Mouse (Mus musculus) forebrain, embryonic 11.5 days (tissue): ENCODE measurements around the gene Mgarp. TPM values are rescaled to one million over a fixed set of nuclear protein-coding genes. Genes with fewer than 3 reads are reported as not detected.

ENCODE experiments used
- ATAC-seq: fragments of 200-750 bp; cut with Nextera tagmentation; replicated peaks from 2 replicates; pipeline ENCODE4 v1.8.0; 2017; ENCODE audit warnings: moderate TSS enrichment; ENCODE audit not compliant: low FRiP score
- DNase-seq: peaks from one replicate; pipeline ENCODE4 v3.0.0-alpha.2; 2017; ENCODE audit warnings: low spot score
- H3K27ac ChIP-seq: fragments of 300-500 bp; sonication (generic); 2 replicates; pipeline ENCODE4 v1.5.1; 2014; ENCODE audit warnings: low read depth, low read length
- H3K27me3 ChIP-seq: fragments of 300-500 bp; sonication (generic); 2 replicates; pipeline ENCODE4 v1.6.1; 2014; ENCODE audit warnings: mild to moderate bottlenecking, low read length, mixed read lengths; ENCODE audit not compliant: control insufficient read depth, insufficient read depth
- H3K36me3 ChIP-seq: fragments of 300-500 bp; sonication (generic); 2 replicates; pipeline ENCODE4 v1.6.1; 2014; ENCODE audit warnings: mild to moderate bottlenecking, low read length, moderate library complexity, mixed read lengths; ENCODE audit not compliant: control insufficient read depth, insufficient read depth
- H3K4me1 ChIP-seq: fragments of 300-500 bp; sonication (generic); replicated peaks from 2 replicates; pipeline ENCODE4 v1.6.1; 2014; ENCODE audit warnings: low read length, mixed read lengths; ENCODE audit not compliant: control insufficient read depth, insufficient read depth
- H3K4me2 ChIP-seq: fragments of 300-500 bp; sonication (generic); 2 replicates; pipeline ENCODE4 v1.6.1; 2014; ENCODE audit warnings: low read depth, mild to moderate bottlenecking, low read length, moderate library complexity, mixed read lengths; ENCODE audit not compliant: severe bottlenecking
- H3K4me3 ChIP-seq: fragments of 300-500 bp; sonication (generic); 2 replicates; pipeline ENCODE4 v1.5.1; 2014; ENCODE audit warnings: low read depth, low read length
- H3K9ac ChIP-seq: fragments of 300-500 bp; sonication (generic); 2 replicates; pipeline ENCODE4 v1.6.1; 2014; ENCODE audit warnings: low read length
- H3K9me3 ChIP-seq: fragments of 300-500 bp; sonication (generic); 2 replicates; pipeline ENCODE4 v1.6.1; 2016; ENCODE audit warnings: low read length, mixed read lengths; ENCODE audit not compliant: control insufficient read depth
- WGBS: fragments of 180-500 bp; shearing (Covaris S2); extraction: QIAGEN DNeasy Blood & Tissue Kit; methylation state at CpG from one replicate; pipeline ENCODE4 v1.1.7; 2014; 5-methylcytosine and 5-hydroxymethylcytosine counted together
- polyA plus RNA-seq: library from polyadenylated mRNA; unstranded; fragments of >200 nt; fragmentation: Nextera tagmentation; extraction: Ambion mirVana; gene quantifications from 2 replicates; pipeline ENCODE4 v1.2.1, GENCODE M21; 2014

The Mgarp gene
- polyA plus RNA-seq, 1 experiment from 2014 or later: 5.2 TPM

DNA sequence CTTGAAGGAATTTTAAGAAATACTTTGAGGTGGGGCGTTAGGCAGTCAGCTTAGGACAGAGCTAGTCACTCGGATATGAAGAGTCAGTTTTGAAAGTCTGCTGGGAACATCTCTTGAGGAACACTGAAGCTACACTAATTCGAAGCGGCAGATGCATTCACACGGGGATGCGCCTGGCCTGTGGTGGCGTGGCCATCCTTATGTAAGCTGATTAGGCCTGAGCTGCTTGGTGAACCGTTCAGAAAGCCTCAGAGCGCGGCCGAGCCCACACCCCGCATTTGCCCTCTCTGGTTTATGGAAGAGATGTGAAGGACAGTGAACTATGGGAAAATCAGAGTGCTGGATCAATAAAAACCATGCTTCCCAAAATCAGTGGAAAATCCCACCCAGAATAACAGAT lies 13.1 kb downstream of the Mgarp start:
- Histone ChIP-seq H3K4me1 (no peaks in the 10 kb centered on the region; the same call in 1 of the 2 replicates), H3K27ac (no peak overlapping the region), H3K27me3 (no peaks in the 10 kb centered on the region), H3K36me3 (no peaks in the 10 kb centered on the region), H3K9ac (no peak overlapping the region), H3K9me3 (no peaks in the 10 kb centered on the region), H3K4me3 (no peak overlapping the region), H3K4me2 (no peak overlapping the region)
- WGBS: 35% methylated on average over 12 of the region's 12 CpGs
- DNase-seq (no peak), ATAC-seq (no peak)

DNA sequence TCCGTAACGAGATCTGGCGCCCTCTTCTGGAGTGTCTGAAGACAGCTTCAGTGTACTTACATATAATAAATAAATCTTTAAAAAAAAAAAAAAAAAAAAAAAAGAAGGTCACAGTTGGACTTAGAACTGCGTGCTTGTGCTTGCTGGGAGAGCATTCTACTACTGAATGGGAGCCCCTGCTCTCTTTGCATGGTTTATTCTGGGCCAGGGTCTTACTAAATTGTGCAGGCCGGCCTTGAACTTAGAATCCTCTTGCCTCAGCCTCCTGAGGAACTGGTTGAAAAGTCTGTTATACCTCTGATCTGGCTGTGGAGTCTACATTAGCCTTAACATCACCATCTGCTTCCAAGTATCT lies 15.9 kb downstream of the Mgarp start:
- H3K4me3 ChIP-seq: no peak overlapping the region
- no peak for ATAC-seq

DNA sequence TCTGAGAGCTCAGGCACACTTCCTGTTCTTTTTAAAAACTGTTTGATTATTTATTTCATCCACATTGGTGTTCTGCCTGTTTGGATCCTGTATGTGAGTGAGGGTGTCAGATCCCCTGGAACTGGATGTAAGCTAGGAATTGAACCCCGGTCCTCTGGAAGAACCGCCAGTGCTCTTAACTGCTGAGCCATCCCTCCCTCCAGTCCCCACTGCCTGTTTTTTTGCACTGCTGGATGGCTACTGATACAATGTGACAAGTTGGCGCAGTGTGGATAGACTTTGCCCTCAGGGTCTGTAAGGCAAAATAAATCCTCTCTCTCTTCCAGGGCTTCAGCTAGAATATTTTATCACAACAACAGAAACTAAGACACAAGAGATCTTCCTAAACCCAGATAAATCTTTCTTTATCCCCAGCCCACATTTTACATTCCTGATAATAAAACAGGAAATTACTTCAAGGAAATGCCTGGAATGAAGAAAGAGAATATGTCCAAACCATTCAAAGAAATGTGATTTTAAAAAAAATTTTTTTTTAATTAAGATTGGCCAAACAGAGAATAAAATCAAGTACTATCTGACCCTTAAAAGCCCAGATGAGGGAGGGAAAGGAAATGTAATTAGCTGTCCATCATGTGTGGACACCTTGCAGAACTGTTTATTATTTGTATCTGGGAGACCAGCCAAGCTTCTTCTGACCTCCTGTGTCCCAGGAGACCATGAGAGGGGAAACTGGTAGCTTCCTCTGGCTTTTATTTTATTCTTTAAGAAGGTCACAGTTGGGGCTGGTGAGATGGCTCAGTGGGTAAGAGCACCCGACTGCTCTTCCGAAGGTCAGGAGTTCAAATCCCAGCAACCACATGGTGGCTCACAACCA lies 16.5 kb downstream of the Mgarp start:
- ATAC-seq: no peak
- no peaks in the 10 kb centered on the region for H3K27me3 ChIP-seq
- WGBS: 89% methylated on average over 5 of the region's 5 CpGs
- H3K9ac ChIP-seq: no peak overlapping the region
- H3K27ac ChIP-seq: no peak overlapping the region
- no peaks in the 10 kb centered on the region for H3K9me3 ChIP-seq
- DNase-seq: no peak
- no peak overlapping the region for H3K4me2 ChIP-seq
- no peaks in the 10 kb centered on the region for H3K36me3 ChIP-seq
- H3K4me3 ChIP-seq: no peak overlapping the region
- 0 out of 2 replicates have a peak, but pooled peaks cover 2% of the 10 kb centered on the region for H3K4me1 ChIP-seq

More for the DNA sequence above, 15.9 kb downstream of the Mgarp start:
- DNase-seq: no peak
- no peaks in the 10 kb centered on the region for H3K27me3 ChIP-seq
- no peak overlapping the region for H3K9ac ChIP-seq
- WGBS: 66% methylated on average over 2 of the region's 5 CpGs
- H3K9me3 ChIP-seq: no peaks in the 10 kb centered on the region
- H3K36me3 ChIP-seq: no peaks in the 10 kb centered on the region
- no peak overlapping the region for H3K4me2 ChIP-seq
- H3K27ac ChIP-seq: no peak overlapping the region
- 0 out of 2 replicates have a peak, but pooled peaks cover 2% of the 10 kb centered on the region for H3K4me1 ChIP-seq

DNA sequence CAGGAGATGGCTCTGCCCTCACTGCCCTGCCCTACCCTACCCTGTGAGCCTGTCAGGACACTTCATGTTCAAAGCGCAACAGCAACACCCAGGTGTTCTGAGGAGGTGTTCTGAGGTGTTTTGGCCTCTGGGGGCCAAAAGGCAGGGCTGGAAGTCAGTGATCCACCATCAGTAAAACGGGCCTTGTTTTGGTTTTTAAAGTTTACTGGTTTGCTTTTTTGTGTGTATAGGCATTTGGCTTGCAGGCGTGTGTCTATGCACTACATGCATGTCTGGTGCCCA lies 17.9 kb downstream of the Mgarp start:
- Histone ChIP-seq H3K9ac (0 out of 2 replicates have a peak overlapping the region, but pooled peaks have one; percentile 24), H3K9me3 (no peaks in the 10 kb centered on the region), H3K27me3 (no peaks in the 10 kb centered on the region), H3K4me1 (0 out of 2 replicates have a peak, but pooled peaks cover 2% of the 10 kb centered on the region), H3K36me3 (no peaks in the 10 kb centered on the region), H3K4me3 (no peak overlapping the region), H3K27ac (no peak overlapping the region), H3K4me2 (no peak overlapping the region; the same call in 1 of the 2 replicates)
- ATAC-seq (no peak), DNase-seq (no peak)
- WGBS: 89% methylated on average over 3 of the region's 3 CpGs

DNA sequence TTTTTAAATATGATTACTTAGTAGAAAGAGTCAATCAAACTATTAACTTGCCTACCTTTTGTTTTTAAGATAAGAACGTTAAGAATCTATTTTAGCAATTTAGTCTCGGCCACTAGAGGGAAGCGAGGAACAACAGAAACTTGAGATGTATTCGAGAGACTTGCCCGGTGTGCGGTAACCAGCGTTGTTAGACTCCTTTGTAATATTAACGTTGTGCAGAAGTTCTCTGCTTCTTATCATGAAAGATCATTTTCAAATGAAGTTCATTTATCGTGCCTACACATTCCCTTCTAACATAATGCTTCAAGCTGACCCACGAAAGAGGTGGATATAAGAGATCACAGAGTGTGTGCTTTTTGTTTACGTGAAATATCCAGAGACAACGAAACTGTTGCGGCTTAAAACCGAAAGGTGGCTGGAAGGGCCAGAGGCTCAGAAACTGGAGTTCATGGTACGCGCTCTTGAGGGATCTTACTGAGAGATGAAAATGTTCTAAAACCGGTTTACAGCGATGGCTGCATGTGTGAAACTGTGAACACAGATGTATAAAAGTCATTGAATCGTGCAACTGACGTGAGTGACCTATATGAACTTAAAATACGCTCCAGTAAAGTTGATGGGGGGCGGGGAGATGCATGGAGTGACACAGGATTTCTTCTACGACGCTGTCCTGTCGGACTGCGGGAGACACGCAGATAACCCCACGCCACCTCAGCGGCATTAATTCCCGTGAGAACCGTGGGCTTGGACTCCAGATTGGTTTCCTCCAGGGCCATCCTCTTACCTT lies 18.5 kb downstream of the Mgarp start:
- H3K36me3 ChIP-seq: no peaks in the 10 kb centered on the region
- no peak for DNase-seq
- no peaks in the 10 kb centered on the region for H3K9me3 ChIP-seq
- H3K27ac ChIP-seq: no peak overlapping the region
- H3K4me2 ChIP-seq: peak overlapping the region; percentile 34; the same call in 1 of the 2 replicates
- 0 out of 2 replicates have a peak, but pooled peaks cover 2% of the 10 kb centered on the region for H3K4me1 ChIP-seq
- WGBS: 51% methylated on average over 31 of the region's 31 CpGs
- H3K4me3 ChIP-seq: peak overlapping the region; percentile 14; the same call in 1 of the 2 replicates
- ATAC-seq: no peak
- peak overlapping the region; percentile 24; the same call in 1 of the 2 replicates for H3K9ac ChIP-seq
- no peaks in the 10 kb centered on the region for H3K27me3 ChIP-seq

DNA sequence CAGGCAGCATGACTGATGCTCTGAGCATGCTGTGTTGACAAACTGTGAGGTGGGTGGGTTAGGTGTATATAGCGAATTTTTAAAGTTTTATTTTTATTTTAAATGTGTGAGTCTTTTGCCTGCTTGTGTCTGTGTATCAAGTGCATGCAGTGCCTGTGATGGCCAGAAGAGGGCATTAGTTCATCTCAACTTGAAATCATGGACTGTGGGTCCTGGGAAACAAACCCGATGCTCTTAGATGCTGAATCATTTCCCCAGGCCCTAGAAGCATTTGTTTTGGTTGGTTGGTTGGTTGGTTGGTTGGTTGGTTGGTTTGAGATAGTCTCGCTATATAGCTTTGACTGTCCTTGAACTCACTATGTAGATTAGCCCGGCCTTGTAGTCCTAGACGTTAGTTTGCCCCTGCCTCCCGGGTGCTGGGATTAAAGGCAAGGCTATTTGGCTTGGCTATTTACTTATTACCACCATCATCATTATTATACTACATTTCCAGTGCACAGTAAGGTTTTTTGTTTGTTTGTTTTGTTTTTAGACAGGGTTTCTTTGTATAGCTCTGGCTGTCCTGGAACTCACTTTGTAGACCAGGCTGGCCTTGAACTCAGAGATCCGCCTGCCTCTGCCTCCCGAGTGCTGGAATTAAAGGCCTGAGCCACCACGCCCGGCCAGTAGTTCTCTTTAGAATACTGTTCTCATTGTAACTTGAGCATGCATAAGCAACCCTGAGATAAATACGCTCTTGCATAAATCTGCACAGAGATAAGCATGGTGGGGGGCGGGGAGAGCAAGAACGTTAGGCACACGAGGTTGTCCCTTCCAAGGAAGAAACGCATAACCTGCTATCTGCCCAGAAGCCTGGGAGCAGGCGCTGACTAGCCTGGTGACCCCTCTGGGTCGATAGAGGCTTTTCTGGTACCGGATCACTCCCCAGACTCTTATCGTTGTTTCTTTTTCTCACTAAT lies 21.0 kb downstream of the Mgarp start:
- no peaks in the 10 kb centered on the region for H3K9me3 ChIP-seq
- H3K27ac ChIP-seq: no peak overlapping the region
- H3K4me1 ChIP-seq: 0 out of 2 replicates have a peak, but pooled peaks cover 2% of the 10 kb centered on the region
- H3K36me3 ChIP-seq: no peaks in the 10 kb centered on the region
- DNase-seq (peak; percentile 67), ATAC-seq (no peak)
- H3K4me3 ChIP-seq: no peak overlapping the region
- WGBS: 87% methylated on average over 19 of the region's 19 CpGs
- no peaks in the 10 kb centered on the region for H3K27me3 ChIP-seq
- no peak overlapping the region for H3K4me2 ChIP-seq
- H3K9ac ChIP-seq: no peak overlapping the region

DNA sequence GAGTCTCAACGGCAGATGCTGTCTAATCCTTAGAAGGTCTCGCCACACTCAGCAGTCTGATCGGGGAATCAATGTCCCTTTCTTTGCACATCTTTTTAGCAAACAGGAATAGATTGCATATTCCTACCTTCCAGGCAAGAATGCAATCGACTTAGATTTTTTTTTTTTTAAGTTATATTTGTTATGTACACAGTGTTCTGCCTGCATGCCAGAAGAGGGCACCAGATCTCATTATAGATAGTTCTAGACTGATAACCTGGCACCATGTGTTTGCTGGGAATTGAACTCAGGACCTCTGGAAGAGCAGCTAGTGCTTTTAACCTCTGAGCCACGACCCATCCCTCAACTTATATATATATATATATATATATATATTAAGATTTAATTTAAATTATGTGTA lies 23.0 kb downstream of the Mgarp start:
- DNase-seq: no peak
- H3K9ac ChIP-seq: no peak overlapping the region
- no peaks in the 10 kb centered on the region for H3K36me3 ChIP-seq
- H3K27me3 ChIP-seq: no peaks in the 10 kb centered on the region
- WGBS: 76% methylated on average over 5 of the region's 5 CpGs
- no peak for ATAC-seq
- no peak overlapping the region for H3K4me2 ChIP-seq
- no peak overlapping the region for H3K27ac ChIP-seq
- no peaks in the 10 kb centered on the region for H3K9me3 ChIP-seq
- no peak overlapping the region for H3K4me3 ChIP-seq
- H3K4me1 ChIP-seq: 0 out of 2 replicates have a peak, but pooled peaks cover 2% of the 10 kb centered on the region

DNA sequence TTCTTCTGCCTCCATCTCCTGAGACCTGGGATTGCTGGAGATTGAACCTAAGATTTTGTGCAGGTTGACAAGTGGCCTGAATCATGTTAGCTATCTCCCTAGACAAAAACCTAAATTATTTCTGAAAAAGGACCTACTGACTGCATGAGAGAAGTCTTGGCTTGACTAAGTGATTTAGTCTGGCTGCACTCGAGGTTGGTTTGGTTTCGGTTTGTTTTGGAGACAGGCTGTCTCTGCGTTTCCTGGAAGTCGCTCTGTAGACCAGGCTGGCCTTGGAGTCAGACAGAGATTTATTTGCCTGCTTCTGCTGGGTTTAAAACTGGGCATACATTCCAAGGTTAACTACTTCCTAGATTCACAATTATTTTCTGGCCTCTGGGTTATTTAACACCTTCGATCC lies 23.7 kb downstream of the Mgarp start:
- Histone ChIP-seq H3K9ac (no peak overlapping the region), H3K27me3 (no peaks in the 10 kb centered on the region), H3K27ac (no peak overlapping the region), H3K4me3 (no peak overlapping the region), H3K36me3 (no peaks in the 10 kb centered on the region), H3K4me1 (no peaks in the 10 kb centered on the region), H3K4me2 (no peak overlapping the region), H3K9me3 (no peaks in the 10 kb centered on the region)
- DNase-seq (no peak), ATAC-seq (no peak)
- WGBS: 84% methylated on average over 5 of the region's 5 CpGs
